Mouse (Mus musculus): Measurements from ENCODE around the gene Smpd2. TPM values are rescaled to one million over a fixed set of nuclear protein-coding genes. Genes with fewer than 3 reads are reported as not detected.

Gene Smpd2
- total and polyA plus RNA-seq, 3 experiments: 8.9 to 15.4 (median 11.3) TPM

GRCm38 (mm10) chr10:41523386-41523785 lies 33.2 kb upstream of the Smpd2 start:
- Histone ChIP-seq H3K9me3 (replicated peaks; ENCODE audit: low read length) (no peaks in the 10 kb centered on the region), H3K27ac (ENCODE audit: insufficient read depth, low read depth) (no peak overlapping the region), H3K79me2 (replicated peaks; ENCODE audit: control insufficient read depth, extremely low read depth, insufficient read depth, poor library complexity, severe bottlenecking) (peaks cover 60% of the 10 kb centered on the region), H3K27me3 (replicated peaks) (no peaks in the 10 kb centered on the region), H3K4me2 (ENCODE audit: insufficient read depth, low read depth, poor library complexity, severe bottlenecking) (peak overlapping the region; percentile 32), H3K36me3 (replicated peaks in 1 of 2; ENCODE audit: control insufficient read depth in 1 of 2, insufficient read depth in 1 of 2, low read length in 1 of 2) (peaks cover 19 to 53% of the 10 kb centered on the region in 2 experiments), H3K4me1 (ENCODE audit: control insufficient read depth in 1 of 2, insufficient read depth in 2 of 2) (peaks cover 15 to 57% of the 10 kb centered on the region in 2 experiments), H3K4me3 (replicated peaks in 1 of 3; ENCODE audit: low read depth in 2 of 3, low read length in 2 of 3, poor library complexity in 1 of 3) (no peak overlapping the region), H3K9ac (ENCODE audit: insufficient read depth, low read depth) (peak overlapping the region; percentile 32; the same call in 1 of the 2 replicates)
- in situ Hi-C loops (cut with MboI; ENCODE audit: low pct_ligation_motif_present, low pct_unique_long_range_greater_than_20kb, low sequenced_read_pairs): loop anchor here (5.0 to 25.0 kb wide), 3 partner anchors 79 to 439 kb away; partner anchors contain the start of genes Cep57l1 and Sesn1
- no peak for DNase-seq (ENCODE audit: extremely low read depth)
- dilution Hi-C loops (cut with MboI; ENCODE audit: extremely low pct_ligation_motif_present, extremely low pct_unique_long_range_greater_than_20kb, low sequenced_read_pairs): no loop called here
- 0 out of 2 replicates have a peak, but pooled peaks have one; percentile 43 for TF ChIP-seq MXI1 (IDR thresholded peaks at IDR 0.05; ENCODE audit: low read depth, low read length)
- TF ChIP-seq JUND (conservative IDR thresholded peaks at IDR 0.05; ENCODE audit: low read depth, low read length): no peak

GRCm38 (mm10) chr10:41520410-41520673 lies 30.2 kb upstream of the Smpd2 start:
- H3K4me2 ChIP-seq (ENCODE audit: insufficient read depth, low read depth, poor library complexity, severe bottlenecking): peak overlapping the region; percentile 68
- in situ Hi-C loops (cut with MboI; ENCODE audit: low pct_ligation_motif_present, low pct_unique_long_range_greater_than_20kb, low sequenced_read_pairs) (loop anchor here (5.0 to 25.0 kb wide), 3 partner anchors 82 to 442 kb away; partner anchors contain the start of genes Cep57l1 and Sesn1), dilution Hi-C loops (cut with MboI; ENCODE audit: extremely low pct_ligation_motif_present, extremely low pct_unique_long_range_greater_than_20kb, low sequenced_read_pairs) (no loop called here)
- no peak for DNase-seq (ENCODE audit: extremely low read depth)
- H3K27ac ChIP-seq (ENCODE audit: insufficient read depth, low read depth): peak overlapping the region; percentile 88; the same call in 1 of the 2 replicates
- peaks cover 11 to 28% of the 10 kb centered on the region in 2 experiments for H3K36me3 ChIP-seq (replicated peaks in 1 of 2; ENCODE audit: control insufficient read depth in 1 of 2, insufficient read depth in 1 of 2, low read length in 1 of 2)
- peak overlapping the region; percentile 85 for H3K9ac ChIP-seq (ENCODE audit: insufficient read depth, low read depth)
- peak overlapping the region; percentile 91 to 96 (median 94) for H3K4me3 ChIP-seq (replicated peaks in 1 of 3; ENCODE audit: low read depth in 2 of 3, low read length in 2 of 3, poor library complexity in 1 of 3)
- peaks cover 44% of the 10 kb centered on the region for H3K79me2 ChIP-seq (replicated peaks; ENCODE audit: control insufficient read depth, extremely low read depth, insufficient read depth, poor library complexity, severe bottlenecking)
- H3K27me3 ChIP-seq (replicated peaks): no peaks in the 10 kb centered on the region
- no peaks in the 10 kb centered on the region for H3K9me3 ChIP-seq (replicated peaks; ENCODE audit: low read length)
- TF ChIP-seq USF1 (IDR thresholded peaks at IDR 0.05; ENCODE audit: low read depth, low read length) (no peak), TBP (conservative IDR thresholded peaks at IDR 0.05; ENCODE audit: low read depth, low read length) (0 out of 2 replicates have a peak, but pooled peaks have one; percentile 7), SIN3A (IDR thresholded peaks at IDR 0.05; ENCODE audit: low read length) (no peak), CHD1 (IDR thresholded peaks at IDR 0.05; ENCODE audit: low read depth, low read length) (0 out of 2 replicates have a peak, but pooled peaks have one; percentile 67), GABPA (IDR thresholded peaks at IDR 0.05; ENCODE audit: insufficient replicate concordance, low read depth, low read length) (no peak)
- H3K4me1 ChIP-seq (ENCODE audit: control insufficient read depth in 1 of 2, insufficient read depth in 2 of 2): peaks cover 12 to 48% of the 10 kb centered on the region in 2 experiments

- H3K4me1 ChIP-seq (ENCODE audit: control insufficient read depth in 1 of 2, insufficient read depth in 2 of 2): peaks cover 15 to 48% of the 10 kb centered on the region in 2 experiments
- TF ChIP-seq GABPA (IDR thresholded peaks at IDR 0.05; ENCODE audit: insufficient replicate concordance, low read depth, low read length): no peak
- TF ChIP-seq JUND (conservative IDR thresholded peaks at IDR 0.05; ENCODE audit: low read depth, low read length): no peak
- TF ChIP-seq USF1 (IDR thresholded peaks at IDR 0.05; ENCODE audit: low read depth, low read length): no peak
- TF ChIP-seq ZMIZ1 (IDR thresholded peaks at IDR 0.05; ENCODE audit: low read depth, low read length): no peak
- peak; percentile 72 for TF ChIP-seq SIN3A (IDR thresholded peaks at IDR 0.05; ENCODE audit: low read length)
- no peak for TF ChIP-seq CTCF (conservative IDR thresholded peaks at IDR 0.05 in 1 of 2, IDR thresholded peaks at IDR 0.05 in 1 of 2; ENCODE audit: low read depth in 2 of 2, low read length in 2 of 2)
- peak; percentile 77 for TF ChIP-seq UBTF (IDR thresholded peaks at IDR 0.05; ENCODE audit: low read depth, low read length)
- TF ChIP-seq JUN (IDR thresholded peaks at IDR 0.05; ENCODE audit: insufficient read depth, low read depth, low read length): no peak
- no peak for TF ChIP-seq MAX (IDR thresholded peaks at IDR 0.05; ENCODE audit: low read length)
- no peak; the same call in none of the 2 replicates for TF ChIP-seq RAD21 (IDR thresholded peaks at IDR 0.05; ENCODE audit: low read depth, low read length)
- TF ChIP-seq MAFK (IDR thresholded peaks at IDR 0.05; ENCODE audit: insufficient replicate concordance, low read length): no peak
- TF ChIP-seq ZC3H11A (IDR thresholded peaks at IDR 0.05; ENCODE audit: low read depth, low read length): no peak
- TF ChIP-seq KAT2A (IDR thresholded peaks at IDR 0.05; ENCODE audit: insufficient replicate concordance, low read length): no peak
- no peak for TF ChIP-seq ETS1 (conservative IDR thresholded peaks at IDR 0.05; ENCODE audit: low read depth, low read length)
- TF ChIP-seq ZKSCAN1 (IDR thresholded peaks at IDR 0.05; ENCODE audit: borderline replicate concordance, low read depth, low read length): no peak
- peak; percentile 44; the same call in 1 of the 2 replicates for TF ChIP-seq TBP (conservative IDR thresholded peaks at IDR 0.05; ENCODE audit: low read depth, low read length)
- no peak for TF ChIP-seq CHD2 (IDR thresholded peaks at IDR 0.05; ENCODE audit: low read length)
- TF ChIP-seq MXI1 (IDR thresholded peaks at IDR 0.05; ENCODE audit: low read depth, low read length): no peak; the same call in none of the 2 replicates
- no peak for TF ChIP-seq USF2 (conservative IDR thresholded peaks at IDR 0.05; ENCODE audit: low read depth, low read length)
- TF ChIP-seq BHLHE40 (IDR thresholded peaks at IDR 0.05; ENCODE audit: low read depth, low read length): no peak
- TF ChIP-seq SMC3 (IDR thresholded peaks at IDR 0.05; ENCODE audit: low read depth, low read length): no peak
Observed at GRCm38 (mm10) chr10:41519640-41520409, 29.7 kb upstream of the Smpd2 start.

More at GRCm38 (mm10) chr10:41519640-41520409, 29.7 kb upstream of the Smpd2 start:
- Histone ChIP-seq H3K79me2 (replicated peaks; ENCODE audit: control insufficient read depth, extremely low read depth, insufficient read depth, poor library complexity, severe bottlenecking) (peaks cover 41% of the 10 kb centered on the region), H3K27ac (ENCODE audit: insufficient read depth, low read depth) (peak overlapping the region; percentile 88), H3K27me3 (replicated peaks) (no peaks in the 10 kb centered on the region), H3K9me3 (replicated peaks; ENCODE audit: low read length) (no peaks in the 10 kb centered on the region), H3K4me2 (ENCODE audit: insufficient read depth, low read depth, poor library complexity, severe bottlenecking) (peak overlapping the region; percentile 68), H3K9ac (ENCODE audit: insufficient read depth, low read depth) (peak overlapping the region; percentile 85), H3K36me3 (replicated peaks in 1 of 2; ENCODE audit: control insufficient read depth in 1 of 2, insufficient read depth in 1 of 2, low read length in 1 of 2) (peaks cover 11 to 24% of the 10 kb centered on the region in 2 experiments), H3K4me3 (replicated peaks in 1 of 3; ENCODE audit: low read depth in 2 of 3, low read length in 2 of 3, poor library complexity in 1 of 3) (peak overlapping the region; percentile 91 to 96 (median 94))
- in situ Hi-C loops (cut with MboI; ENCODE audit: low pct_ligation_motif_present, low pct_unique_long_range_greater_than_20kb, low sequenced_read_pairs) (loop anchor here (5.0 to 25.0 kb wide), 4 partner anchors 82 to 442 kb away; partner anchors contain the start of genes Cep57l1 and Sesn1), dilution Hi-C loops (cut with MboI; ENCODE audit: extremely low pct_ligation_motif_present, extremely low pct_unique_long_range_greater_than_20kb, low sequenced_read_pairs) (no loop called here)
- DNase-seq (ENCODE audit: extremely low read depth): peak; percentile 73

Measured in CH12.LX (cell line).